Mouse (Mus musculus) cerebellum, postnatal 36 days (tissue): ENCODE results near the gene Iqcf3.
"Not testable (repeated sequence)": the region's sequence is repeated elsewhere in the genome, so short reads cannot be mapped to it uniquely, and the experiment has no call there.

ENCODE experiments used
- DNase-seq, 2 experiments: peaks; one replicate each; pipeline ENCODE4 v3.0.0; 2021 to 2022; ENCODE audit warnings: mixed read lengths in 2 of 2

Gene Iqcf3

GRCm38 (mm10) chr9:106504246-106504645, 57.2 kb downstream of the Iqcf3 start:
- DNase-seq: no peak

- no peak for DNase-seq
These were observed 59.6 kb downstream of the Iqcf3 start for GRCm38 (mm10) chr9:106501846-106502245.

- no peak for DNase-seq
These were observed 61.8 kb downstream of the Iqcf3 start, which contains the start of gene Iqcf1 for GRCm38 (mm10) chr9:106499667-106500066. TSS of gene Iqcf1 (plus strand) at chr9:106499967.

GRCm38 (mm10) chr9:106487602-106488001, 73.8 kb downstream of the Iqcf3 start:
- not testable (repeated sequence) for DNase-seq

- DNase-seq: no peak
These were observed 76.4 kb downstream of the Iqcf3 start for GRCm38 (mm10) chr9:106485076-106485475.

GRCm38 (mm10) chr9:106483606-106484005, 77.8 kb downstream of the Iqcf3 start:
- DNase-seq: no peak

GRCm38 (mm10) chr9:106483136-106483535, 78.3 kb downstream of the Iqcf3 start:
- DNase-seq: no peak

- no peak for DNase-seq
These were observed 78.8 kb downstream of the Iqcf3 start for GRCm38 (mm10) chr9:106482578-106483115.

- no peak for DNase-seq
These were observed 79.8 kb downstream of the Iqcf3 start for GRCm38 (mm10) chr9:106481676-106482075.

- no peak for DNase-seq
These were observed 80.4 kb downstream of the Iqcf3 start for GRCm38 (mm10) chr9:106481075-106481474.

- DNase-seq: no peak
These were observed 80.9 kb downstream of the Iqcf3 start for GRCm38 (mm10) chr9:106480541-106480940.

GRCm38 (mm10) chr9:106478101-106478500, 83.3 kb downstream of the Iqcf3 start:
- DNase-seq: no peak

GRCm38 (mm10) chr9:106477649-106478048, 83.8 kb downstream of the Iqcf3 start:
- DNase-seq: no peak

GRCm38 (mm10) chr9:106476924-106477484, 84.4 kb downstream of the Iqcf3 start, which contains the start of gene Parp3:
TSS of gene Parp3 (minus strand) at chr9:106476949.
- peak; percentile 97 to 99 for DNase-seq

GRCm38 (mm10) chr9:106476002-106476923, 85.2 kb downstream of the Iqcf3 start:
- no peak for DNase-seq

- DNase-seq: peak in 1 of 2 experiments; percentile 11
These were observed 85.8 kb downstream of the Iqcf3 start, which contains the start of gene Rrp9 for GRCm38 (mm10) chr9:106475663-106476001. TSS of gene Rrp9 (plus strand) at chr9:106475963.

- DNase-seq: peak in 1 of 2 experiments; percentile 9
These were observed 86.4 kb downstream of the Iqcf3 start for GRCm38 (mm10) chr9:106475046-106475445.

GRCm38 (mm10) chr9:106474456-106474855, 87.0 kb downstream of the Iqcf3 start:
- DNase-seq: peak; percentile 72 to 82

GRCm38 (mm10) chr9:106473753-106474105, 87.7 kb downstream of the Iqcf3 start:
- peak in 1 of 2 experiments; percentile 20 for DNase-seq

GRCm38 (mm10) chr9:106473081-106473752, 88.2 kb downstream of the Iqcf3 start:
- peak; percentile 3 to 12 for DNase-seq

- DNase-seq: peak; percentile 4 to 7
These were observed 89.1 kb downstream of the Iqcf3 start for GRCm38 (mm10) chr9:106472321-106472720.

GRCm38 (mm10) chr9:106471892-106472291, 89.5 kb downstream of the Iqcf3 start:
- peak; percentile 28 to 38 for DNase-seq
